Mouse (Mus musculus): ENCODE data around the gene Gipc2. TPM values are rescaled to one million over a fixed set of nuclear protein-coding genes. Genes with fewer than 3 reads are reported as not detected.

Gipc2 gene
- polyA plus RNA-seq, 1 experiment from 2014 or later = 4.2 TPM

- no peak for DNase-seq (ENCODE audit: low spot score)
- H3K4me1 ChIP-seq (ENCODE audit: control insufficient read depth, insufficient read depth, low read length) = no peaks in the 10 kb centered on the region; the same call in 1 of the 2 replicates
- no peaks in the 10 kb centered on the region for H3K9me3 ChIP-seq (replicated peaks; ENCODE audit: control insufficient read depth, low read length)
- no peak overlapping the region for H3K4me3 ChIP-seq (ENCODE audit: low read depth, low read length)
- no peak for ATAC-seq (replicated peaks; ENCODE audit: insufficient number of reproducible peaks, low FRiP score, low TSS enrichment, low read depth)
- H3K9ac ChIP-seq (replicated peaks; ENCODE audit: low read length) = no peak overlapping the region
- H3K27me3 ChIP-seq (ENCODE audit: control insufficient read depth, insufficient read depth, low read length) = no peaks in the 10 kb centered on the region
- no peaks in the 10 kb centered on the region for H3K36me3 ChIP-seq (replicated peaks; ENCODE audit: control insufficient read depth, insufficient read depth, low read depth, low read length)
- no peak overlapping the region for H3K4me2 ChIP-seq (ENCODE audit: low read depth, low read length)
- H3K27ac ChIP-seq (replicated peaks; ENCODE audit: low read depth, low read length) = no peak overlapping the region
- 72% methylated on average over 2 of the region's 2 CpGs for WGBS
These were observed 97.0 kb downstream of the Gipc2 start for GRCm38 (mm10) chr3:152069001-152069400.

- Histone ChIP-seq H3K9ac (replicated peaks; ENCODE audit: low read length) (no peak overlapping the region), H3K27ac (replicated peaks; ENCODE audit: low read depth, low read length) (no peak overlapping the region), H3K9me3 (replicated peaks; ENCODE audit: control insufficient read depth, low read length) (no peaks in the 10 kb centered on the region), H3K4me3 (ENCODE audit: low read depth, low read length) (no peak overlapping the region), H3K4me2 (ENCODE audit: low read depth, low read length) (no peak overlapping the region), H3K36me3 (replicated peaks; ENCODE audit: control insufficient read depth, insufficient read depth, low read depth, low read length) (no peaks in the 10 kb centered on the region), H3K4me1 (ENCODE audit: control insufficient read depth, insufficient read depth, low read length) (no peaks in the 10 kb centered on the region; the same call in 1 of the 2 replicates), H3K27me3 (ENCODE audit: control insufficient read depth, insufficient read depth, low read length) (no peaks in the 10 kb centered on the region)
- DNase-seq (ENCODE audit: low spot score) = no peak
- ATAC-seq (replicated peaks; ENCODE audit: insufficient number of reproducible peaks, low FRiP score, low TSS enrichment, low read depth) = no peak
- 85% methylated on average over 1 of the region's 1 CpGs for WGBS
These were observed 97.7 kb downstream of the Gipc2 start for GRCm38 (mm10) chr3:152068311-152068710.

DNA sequence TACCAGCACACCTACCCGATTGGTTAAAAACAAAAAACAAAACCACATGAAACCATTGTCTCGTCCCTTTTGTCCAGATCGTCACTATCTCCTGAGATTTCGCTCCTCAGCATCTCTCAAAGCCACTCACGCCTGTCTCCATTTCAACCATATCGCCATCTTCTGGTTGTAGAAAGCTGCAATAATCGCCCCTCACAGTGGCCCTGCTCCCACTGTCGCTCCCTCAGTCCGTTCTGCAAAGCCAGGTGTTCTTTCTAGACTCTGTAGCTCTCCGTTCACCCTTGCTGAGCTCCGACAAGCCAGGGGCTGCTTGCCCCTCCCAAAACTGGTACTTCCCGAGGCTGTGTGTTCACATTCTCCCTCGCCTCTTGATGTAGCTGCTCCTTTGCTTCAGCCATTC lies 99.3 kb downstream of the Gipc2 start:
- WGBS = 29% methylated on average over 13 of the region's 13 CpGs
- Histone ChIP-seq H3K9ac (replicated peaks; ENCODE audit: low read length) (no peak overlapping the region), H3K4me3 (ENCODE audit: low read depth, low read length) (no peak overlapping the region), H3K27ac (replicated peaks; ENCODE audit: low read depth, low read length) (no peak overlapping the region), H3K27me3 (ENCODE audit: control insufficient read depth, insufficient read depth, low read length) (no peaks in the 10 kb centered on the region), H3K4me1 (ENCODE audit: control insufficient read depth, insufficient read depth, low read length) (no peaks in the 10 kb centered on the region; the same call in 1 of the 2 replicates), H3K4me2 (ENCODE audit: low read depth, low read length) (peak overlapping the region; percentile 34), H3K36me3 (replicated peaks; ENCODE audit: control insufficient read depth, insufficient read depth, low read depth, low read length) (no peaks in the 10 kb centered on the region), H3K9me3 (replicated peaks; ENCODE audit: control insufficient read depth, low read length) (no peaks in the 10 kb centered on the region)
- DNase-seq (ENCODE audit: low spot score) = peak; percentile 39
- no peak; the same call in 1 of the 2 replicates for ATAC-seq (replicated peaks; ENCODE audit: insufficient number of reproducible peaks, low FRiP score, low TSS enrichment, low read depth)

GRCm38 (mm10) chr3:152065806-152066205 lies 100.2 kb downstream of the Gipc2 start:
- WGBS = 66% methylated on average over 4 of the region's 4 CpGs
- H3K9ac ChIP-seq (replicated peaks; ENCODE audit: low read length) = no peak overlapping the region
- H3K27me3 ChIP-seq (ENCODE audit: control insufficient read depth, insufficient read depth, low read length) = no peaks in the 10 kb centered on the region
- H3K27ac ChIP-seq (replicated peaks; ENCODE audit: low read depth, low read length) = no peak overlapping the region
- ATAC-seq (replicated peaks; ENCODE audit: insufficient number of reproducible peaks, low FRiP score, low TSS enrichment, low read depth) (no peak), DNase-seq (ENCODE audit: low spot score) (no peak)
- H3K4me2 ChIP-seq (ENCODE audit: low read depth, low read length) = no peak overlapping the region
- H3K36me3 ChIP-seq (replicated peaks; ENCODE audit: control insufficient read depth, insufficient read depth, low read depth, low read length) = no peaks in the 10 kb centered on the region
- H3K4me3 ChIP-seq (ENCODE audit: low read depth, low read length) = no peak overlapping the region
- H3K4me1 ChIP-seq (ENCODE audit: control insufficient read depth, insufficient read depth, low read length) = no peaks in the 10 kb centered on the region; the same call in 1 of the 2 replicates
- H3K9me3 ChIP-seq (replicated peaks; ENCODE audit: control insufficient read depth, low read length) = no peaks in the 10 kb centered on the region

DNA sequence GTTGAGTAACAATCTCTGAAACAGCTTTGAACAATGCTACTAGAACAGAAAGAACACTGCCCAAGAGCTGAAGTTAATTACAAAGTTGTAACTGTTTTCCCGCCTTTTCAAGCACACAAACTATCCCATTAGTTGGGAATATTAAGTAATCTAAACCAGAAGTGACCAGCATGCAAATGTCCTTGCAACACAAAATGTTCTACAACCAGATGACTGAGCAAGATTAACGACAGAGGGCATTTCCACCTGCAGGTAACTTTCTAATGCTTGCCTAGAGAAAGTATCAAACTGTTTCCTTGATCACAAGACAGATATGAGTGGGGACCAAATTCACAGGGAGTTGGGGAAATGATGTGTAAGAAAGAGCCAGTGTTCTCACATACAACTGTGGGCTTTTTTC lies 101.9 kb downstream of the Gipc2 start:
- H3K4me2 ChIP-seq (ENCODE audit: low read depth, low read length) = no peak overlapping the region
- ATAC-seq (replicated peaks; ENCODE audit: insufficient number of reproducible peaks, low FRiP score, low TSS enrichment, low read depth) (no peak), DNase-seq (ENCODE audit: low spot score) (no peak)
- H3K9me3 ChIP-seq (replicated peaks; ENCODE audit: control insufficient read depth, low read length) = no peaks in the 10 kb centered on the region
- H3K4me3 ChIP-seq (ENCODE audit: low read depth, low read length) = no peak overlapping the region
- H3K9ac ChIP-seq (replicated peaks; ENCODE audit: low read length) = no peak overlapping the region
- 77% methylated on average over 2 of the region's 2 CpGs for WGBS
- H3K27me3 ChIP-seq (ENCODE audit: control insufficient read depth, insufficient read depth, low read length) = no peaks in the 10 kb centered on the region
- H3K4me1 ChIP-seq (ENCODE audit: control insufficient read depth, insufficient read depth, low read length) = no peaks in the 10 kb centered on the region; the same call in 1 of the 2 replicates
- no peaks in the 10 kb centered on the region for H3K36me3 ChIP-seq (replicated peaks; ENCODE audit: control insufficient read depth, insufficient read depth, low read depth, low read length)
- H3K27ac ChIP-seq (replicated peaks; ENCODE audit: low read depth, low read length) = no peak overlapping the region

DNA sequence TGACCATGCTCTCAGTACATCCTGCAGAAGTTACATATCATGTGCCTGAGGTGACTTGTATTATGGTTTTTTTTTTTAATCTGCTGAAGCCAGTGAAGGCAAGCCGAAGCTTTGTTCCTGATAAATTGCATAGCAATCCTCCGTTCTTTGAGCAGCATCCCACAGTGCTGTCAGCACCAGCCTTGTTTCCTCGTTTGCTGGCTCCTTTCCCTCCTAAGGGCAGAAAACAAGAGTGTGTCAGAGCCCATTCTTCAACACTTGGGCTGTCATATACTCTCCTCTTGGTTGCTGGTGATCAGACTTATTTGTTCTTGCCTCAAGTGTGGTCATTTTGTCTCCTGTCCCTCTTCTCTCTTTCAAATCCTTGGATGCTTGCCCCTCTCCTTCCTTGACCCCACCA lies 103.2 kb downstream of the Gipc2 start:
- no peaks in the 10 kb centered on the region for H3K36me3 ChIP-seq (replicated peaks; ENCODE audit: control insufficient read depth, insufficient read depth, low read depth, low read length)
- H3K27ac ChIP-seq (replicated peaks; ENCODE audit: low read depth, low read length) = no peak overlapping the region
- no peaks in the 10 kb centered on the region for H3K27me3 ChIP-seq (ENCODE audit: control insufficient read depth, insufficient read depth, low read length)
- H3K9ac ChIP-seq (replicated peaks; ENCODE audit: low read length) = no peak overlapping the region
- H3K9me3 ChIP-seq (replicated peaks; ENCODE audit: control insufficient read depth, low read length) = no peaks in the 10 kb centered on the region
- no peak overlapping the region for H3K4me3 ChIP-seq (ENCODE audit: low read depth, low read length)
- no peaks in the 10 kb centered on the region; the same call in 1 of the 2 replicates for H3K4me1 ChIP-seq (ENCODE audit: control insufficient read depth, insufficient read depth, low read length)
- no peak for ATAC-seq (replicated peaks; ENCODE audit: insufficient number of reproducible peaks, low FRiP score, low TSS enrichment, low read depth)
- H3K4me2 ChIP-seq (ENCODE audit: low read depth, low read length) = no peak overlapping the region
- DNase-seq (ENCODE audit: low spot score) = no peak
- WGBS = 74% methylated on average over 3 of the region's 3 CpGs

- no peak for DNase-seq (ENCODE audit: low spot score)
- Histone ChIP-seq H3K9me3 (replicated peaks; ENCODE audit: control insufficient read depth, low read length) (no peaks in the 10 kb centered on the region), H3K27me3 (ENCODE audit: control insufficient read depth, insufficient read depth, low read length) (no peaks in the 10 kb centered on the region), H3K4me1 (ENCODE audit: control insufficient read depth, insufficient read depth, low read length) (no peaks in the 10 kb centered on the region), H3K36me3 (replicated peaks; ENCODE audit: control insufficient read depth, insufficient read depth, low read depth, low read length) (no peaks in the 10 kb centered on the region), H3K4me2 (ENCODE audit: low read depth, low read length) (no peak overlapping the region), H3K9ac (replicated peaks; ENCODE audit: low read length) (no peak overlapping the region), H3K27ac (replicated peaks; ENCODE audit: low read depth, low read length) (no peak overlapping the region), H3K4me3 (ENCODE audit: low read depth, low read length) (no peak overlapping the region)
- WGBS = 96% methylated on average over 5 of the region's 5 CpGs
- ATAC-seq (replicated peaks; ENCODE audit: insufficient number of reproducible peaks, low FRiP score, low TSS enrichment, low read depth) = no peak
These were observed 104.9 kb downstream of the Gipc2 start for GRCm38 (mm10) chr3:152061145-152061544.

DNA sequence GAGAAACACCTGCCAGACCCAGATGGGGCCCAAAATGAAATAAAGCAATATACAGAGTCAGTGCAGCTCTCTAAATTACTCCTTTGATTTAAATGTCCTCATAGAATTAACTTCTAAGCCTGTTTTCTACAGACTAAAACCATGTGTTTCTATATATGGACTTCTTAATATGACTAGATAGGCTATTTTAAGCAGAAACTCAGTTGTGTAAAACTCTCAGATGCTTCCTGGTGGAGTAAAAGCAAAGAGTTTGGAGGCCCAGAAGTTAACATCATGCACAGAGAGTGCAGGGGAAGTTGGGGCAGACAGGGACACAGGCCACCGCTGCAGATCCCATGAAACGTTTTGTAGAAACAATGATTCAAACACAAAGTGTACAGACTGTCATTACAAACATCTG lies 107.8 kb downstream of the Gipc2 start:
- no peaks in the 10 kb centered on the region for H3K4me1 ChIP-seq (ENCODE audit: control insufficient read depth, insufficient read depth, low read length)
- no peak overlapping the region for H3K27ac ChIP-seq (replicated peaks; ENCODE audit: low read depth, low read length)
- WGBS = 85% methylated on average over 2 of the region's 2 CpGs

More for the DNA sequence above, 107.8 kb downstream of the Gipc2 start:
- no peak for ATAC-seq (replicated peaks; ENCODE audit: insufficient number of reproducible peaks, low FRiP score, low TSS enrichment, low read depth)
- Histone ChIP-seq H3K4me3 (ENCODE audit: low read depth, low read length) (no peak overlapping the region), H3K9ac (replicated peaks; ENCODE audit: low read length) (no peak overlapping the region), H3K36me3 (replicated peaks; ENCODE audit: control insufficient read depth, insufficient read depth, low read depth, low read length) (no peaks in the 10 kb centered on the region), H3K27me3 (ENCODE audit: control insufficient read depth, insufficient read depth, low read length) (no peaks in the 10 kb centered on the region), H3K4me2 (ENCODE audit: low read depth, low read length) (no peak overlapping the region), H3K9me3 (replicated peaks; ENCODE audit: control insufficient read depth, low read length) (no peaks in the 10 kb centered on the region)
- DNase-seq (ENCODE audit: low spot score) = no peak

All from embryonic facial prominence, embryonic 11.5 days (tissue).